In the genomic region with DNA sequence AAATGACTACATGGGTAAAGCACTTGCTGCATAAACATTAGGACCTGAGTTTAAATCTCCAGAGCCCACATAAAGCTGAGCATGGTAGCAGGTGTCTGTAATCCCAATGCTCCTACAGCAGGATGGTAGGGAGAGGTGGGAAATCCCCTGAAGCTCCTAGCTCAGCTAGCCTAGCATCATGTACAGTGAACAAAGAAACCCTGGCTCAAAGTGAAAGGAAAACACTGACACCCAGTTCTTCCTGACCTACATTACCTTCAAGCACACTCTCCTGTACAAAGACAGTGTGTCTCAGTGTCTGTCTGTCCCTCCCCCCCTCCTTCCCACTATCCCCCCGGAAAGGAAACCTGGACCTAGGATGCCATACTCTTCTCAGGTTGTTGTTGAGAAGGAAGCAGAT, we compare ENCODE assay signal across 29 mouse cellular contexts. TPM values are rescaled to one million over a fixed set of nuclear protein-coding genes. Genes with fewer than 3 reads are reported as not detected.
A peak's percentile ranks its signal among the peaks of the same experiment; 100 is the strongest.
DNase-seq lines count a peak whose midpoint lies in the region; ATAC-seq and TF ChIP-seq lines count a peak whose summit lies in the region.
"Had no signal": no experiment of that assay in that cellular context is flagged by ENCODE, and none has a peak within 500 bp of the region (broad histone marks: within the 10 kb centered on the region; RNA-seq: fewer than 3 reads in every experiment).

No protein-coding gene starts in this region.

- TF ChIP-seq EP300 in CH12.LX (IDR thresholded peaks at IDR 0.05; ENCODE audit: low read length), result no peak

- TF ChIP-seq RAD21 in CH12.LX (IDR thresholded peaks at IDR 0.05; ENCODE audit: low read depth, low read length), result no peak

- peaks cover 95% of the 10 kb centered on the region for H3K79me2 ChIP-seq in CH12.LX (replicated peaks; ENCODE audit: control insufficient read depth, extremely low read depth, insufficient read depth, poor library complexity, severe bottlenecking)

- TF ChIP-seq CTCF in CH12.LX (conservative IDR thresholded peaks at IDR 0.05 in 1 of 2, IDR thresholded peaks at IDR 0.05 in 1 of 2; ENCODE audit: low read depth in 2 of 2, low read length in 2 of 2), result no peak
- no peak for TF ChIP-seq CTCF in left cerebral cortex, adult 2 months (IDR thresholded peaks at IDR 0.05)

- no peaks in the 10 kb centered on the region for H3K9me3 ChIP-seq in megakaryocyte, embryonic 14.5 days
- no peaks in the 10 kb centered on the region for H3K9me3 ChIP-seq in CH12.LX (replicated peaks; ENCODE audit: low read length)
- no peaks in the 10 kb centered on the region for H3K9me3 ChIP-seq in embryonic facial prominence, embryonic 15.5 days (replicated peaks)
- H3K9me3 ChIP-seq: embryonic facial prominence, embryonic 12.5 days; G1E; heart, embryonic 10.5 days; hindbrain, embryonic 10.5 days; hindbrain, embryonic 15.5 days; limb, embryonic 12.5 days; liver, embryonic 15.5 days; midbrain, embryonic 12.5 days; neural tube, embryonic 13.5 days had no signal

- in situ Hi-C loops in CH12.LX (cut with MboI; ENCODE audit: low pct_ligation_motif_present, low pct_unique_long_range_greater_than_20kb, low sequenced_read_pairs), result no loop called here

- H3K4me3 ChIP-seq in megakaryocyte, embryonic 14.5 days (replicated peaks), result peak overlapping the region; percentile 70
- no peak overlapping the region for H3K4me3 ChIP-seq in CH12.LX (replicated peaks in 1 of 3; ENCODE audit: low read depth in 2 of 3, low read length in 2 of 3, poor library complexity in 1 of 3)
- no peak overlapping the region for H3K4me3 ChIP-seq in embryonic facial prominence, embryonic 15.5 days (replicated peaks)
- H3K4me3 ChIP-seq in left cerebral cortex, adult 2 months, result no peak overlapping the region
- H3K4me3 ChIP-seq: embryonic facial prominence, embryonic 12.5 days; erythroblast, embryonic 14.5 days; heart, embryonic 10.5 days; hindbrain, embryonic 10.5 days; hindbrain, embryonic 15.5 days; limb, embryonic 12.5 days; liver, embryonic 15.5 days; midbrain, embryonic 12.5 days; neural tube, embryonic 13.5 days had no signal

- peaks cover 64% of the 10 kb centered on the region for H3K36me3 ChIP-seq in megakaryocyte, embryonic 14.5 days (replicated peaks; ENCODE audit: low read length)
- H3K36me3 ChIP-seq in CH12.LX (replicated peaks in 1 of 2; ENCODE audit: control insufficient read depth in 1 of 2, insufficient read depth in 1 of 2, low read length in 1 of 2), result peaks cover 24 to 70% of the 10 kb centered on the region in 2 experiments
- H3K36me3 ChIP-seq in embryonic facial prominence, embryonic 15.5 days, result peaks cover 15% of the 10 kb centered on the region; the same call in 1 of the 2 replicates

- peak; percentile 15 for DNase-seq in CD4-positive, CD25-positive, alpha-beta regulatory T cell, adult 2 months (ENCODE audit: low read depth, low spot score)
- no peak for DNase-seq in CH12.LX (ENCODE audit: extremely low read depth)
- DNase-seq in left cerebral cortex, adult 2 months (ENCODE audit: extremely low spot score in 1 of 2, low spot score in 2 of 2), result no peak
- DNase-seq in left cerebral cortex, postnatal 25 days (ENCODE audit: low spot score in 2 of 2), result no peak
- DNase-seq: adrenal gland, postnatal 14 days; cerebellum, adult 11 months; cerebellum, adult 9-10 months; cerebellum, postnatal 36 days; forebrain, postnatal 0 days; kidney, adult 9 months; kidney, postnatal 10 days; lung, embryonic 14.5 days; lung, postnatal 14 days; thymus, postnatal 36 days had no signal

- peak overlapping the region; percentile 17 for H3K27ac ChIP-seq in CH12.LX (ENCODE audit: insufficient read depth, low read depth)
- H3K27ac ChIP-seq in embryonic facial prominence, embryonic 15.5 days (replicated peaks), result no peak overlapping the region
- H3K27ac ChIP-seq in left cerebral cortex, adult 2 months, result no peak overlapping the region
- H3K27ac ChIP-seq: embryonic facial prominence, embryonic 12.5 days; heart, embryonic 10.5 days; hindbrain, embryonic 10.5 days; hindbrain, embryonic 15.5 days; limb, embryonic 12.5 days; liver, embryonic 15.5 days; midbrain, embryonic 12.5 days; neural tube, embryonic 13.5 days had no signal

- intact Hi-C loops in left cerebral cortex, adult 2 months (cut with DNase I), result no loop called here
- intact Hi-C loops in left cerebral cortex, postnatal 25 days (cut with DNase I), result no loop called here

- WGBS in embryonic facial prominence, embryonic 15.5 days, result 94% methylated on average over 1 of the region's 1 CpGs

- H3K4me1 ChIP-seq in megakaryocyte, embryonic 14.5 days, result peaks cover 63% of the 10 kb centered on the region
- H3K4me1 ChIP-seq in CH12.LX (ENCODE audit: control insufficient read depth in 1 of 2, insufficient read depth in 2 of 2), result peaks cover 20 to 53% of the 10 kb centered on the region in 2 experiments
- H3K4me1 ChIP-seq in embryonic facial prominence, embryonic 15.5 days, result peaks cover 12% of the 10 kb centered on the region

- no peak for TF ChIP-seq POLR2A in CH12.LX (IDR thresholded peaks at IDR 0.05; ENCODE audit: low read depth, low read length)

- no peak for ATAC-seq in megakaryocyte, adult 5-6 weeks (ENCODE audit: poor library complexity, severe bottlenecking)
- ATAC-seq in embryonic facial prominence, embryonic 15.5 days (ENCODE audit: insufficient number of reproducible peaks, low FRiP score, low TSS enrichment, low read depth), result 0 out of 2 replicates have a peak, but pooled peaks have one; percentile 12
- ATAC-seq: forebrain, postnatal 0 days; intestine, embryonic 16.5 days; Patski had no signal

- H3K27me3 ChIP-seq in megakaryocyte, embryonic 14.5 days (replicated peaks), result no peaks in the 10 kb centered on the region
- H3K27me3 ChIP-seq in CH12.LX (replicated peaks), result no peaks in the 10 kb centered on the region
- no peaks in the 10 kb centered on the region for H3K27me3 ChIP-seq in embryonic facial prominence, embryonic 15.5 days
- H3K27me3 ChIP-seq: embryonic facial prominence, embryonic 12.5 days; hindbrain, embryonic 15.5 days; limb, embryonic 12.5 days; liver, embryonic 15.5 days; midbrain, embryonic 12.5 days; neural tube, embryonic 13.5 days; Patski had no signal

- H3K4me2 ChIP-seq in CH12.LX (ENCODE audit: insufficient read depth, low read depth, poor library complexity, severe bottlenecking), result no peak overlapping the region; the same call in 1 of the 2 replicates
- no peak overlapping the region for H3K4me2 ChIP-seq in embryonic facial prominence, embryonic 15.5 days (replicated peaks)
- H3K4me2 ChIP-seq: embryonic facial prominence, embryonic 12.5 days; hindbrain, embryonic 15.5 days; limb, embryonic 12.5 days; liver, embryonic 15.5 days; lung, embryonic 14.5 days; midbrain, embryonic 12.5 days; neural tube, embryonic 13.5 days had no signal

- H3K9ac ChIP-seq in CH12.LX (ENCODE audit: insufficient read depth, low read depth), result no peak overlapping the region
- H3K9ac ChIP-seq in embryonic facial prominence, embryonic 15.5 days, result no peak overlapping the region
- H3K9ac ChIP-seq: embryonic facial prominence, embryonic 12.5 days; forebrain, postnatal 0 days; hindbrain, embryonic 15.5 days; limb, embryonic 12.5 days; liver, embryonic 15.5 days; lung, embryonic 14.5 days; midbrain, embryonic 12.5 days; neural tube, embryonic 13.5 days had no signal

- dilution Hi-C loops in CH12.LX (cut with MboI; ENCODE audit: extremely low pct_ligation_motif_present, extremely low pct_unique_long_range_greater_than_20kb, low sequenced_read_pairs), result no loop called here

TF ChIP-seq in CH12.LX, 34 proteins besides CTCF, POLR2A, EP300 and RAD21:
- no peak for TF ChIP-seq IRF4 (IDR thresholded peaks at IDR 0.05; ENCODE audit: low read depth, low read length)
- no peak for TF ChIP-seq E2F4 (IDR thresholded peaks at IDR 0.05; ENCODE audit: insufficient replicate concordance, low read depth, low read length)
- no peak for TF ChIP-seq POLR2AphosphoS2 (IDR thresholded peaks at IDR 0.05; ENCODE audit: low read depth, low read length)

RNA-seq across cellular contexts. Expression of a gene that starts 7.4 kb away (rescaled TPM):
- polyA plus RNA-seq in megakaryocyte, embryonic 14.5 days (2012; ENCODE audit: insufficient read depth, low replicate concordance), result 1.4 and 2.1 TPM in 2 replicates
- total RNA-seq in megakaryocyte, adult 5-6 weeks (2015), result 174 and 179 TPM in 2 replicates
- 107 and 144 TPM in 2 replicates for total RNA-seq in megakaryocyte, adult 5-6 weeks (2017)
- total RNA-seq in CH12.LX (2012; rRNA removed) (130 and 142 TPM in 2 replicates), CH12.LX (2014; rRNA removed) (136 and 146 TPM in 2 replicates)
- 164 and 182 TPM in 2 replicates for polyA plus RNA-seq in CH12.LX (2012; ENCODE audit: insufficient read length, low read depth)
- 49.6 and 52.4 TPM in 2 replicates for polyA plus RNA-seq in embryonic facial prominence, embryonic 15.5 days (2015; fragmentation: Nextera tagmentation; extraction: Ambion mirVana)
- total RNA-seq in left cerebral cortex, adult 2 months (2021), result 100 to 1,000 TPM; 118 to 123 TPM
- total RNA-seq in left cerebral cortex, postnatal 25 days (2021), result 100 to 1,000 TPM; 124 to 128 TPM

RNA-seq across cellular contexts. Expression of a gene that starts 25.3 kb away (rescaled TPM):
- 13.8 and 55.0 TPM in 2 replicates for polyA plus RNA-seq in megakaryocyte, embryonic 14.5 days (2012; ENCODE audit: insufficient read depth, low replicate concordance)
- total RNA-seq in megakaryocyte, adult 5-6 weeks (2015), result 89.7 and 139 TPM in 2 replicates
- total RNA-seq in megakaryocyte, adult 5-6 weeks (2017), result 222 and 239 TPM in 2 replicates
- total RNA-seq in CH12.LX (2012; rRNA removed), result 138 and 141 TPM in 2 replicates
- total RNA-seq in CH12.LX (2014; rRNA removed), result 259 and 305 TPM in 2 replicates
- polyA plus RNA-seq in CH12.LX (2012; ENCODE audit: insufficient read length, low read depth), result 355 and 403 TPM in 2 replicates
- 311 and 322 TPM in 2 replicates for polyA plus RNA-seq in embryonic facial prominence, embryonic 15.5 days (2015; fragmentation: Nextera tagmentation; extraction: Ambion mirVana)
- total RNA-seq in left cerebral cortex, adult 2 months (2021), result 10 to 100 TPM; 78.6 to 80.1 TPM
- total RNA-seq in left cerebral cortex, postnatal 25 days (2021), result 10 to 100 TPM; 88.4 to 99.8 TPM

RNA-seq across cellular contexts. Expression of a gene that starts 53.4 kb away (rescaled TPM):
- 3.6 and 9.6 TPM in 2 replicates for polyA plus RNA-seq in megakaryocyte, embryonic 14.5 days (2012; ENCODE audit: insufficient read depth, low replicate concordance)
- 8.0 and 10.0 TPM in 2 replicates for total RNA-seq in megakaryocyte, adult 5-6 weeks (2015)
- 9.1 and 11.7 TPM in 2 replicates for total RNA-seq in megakaryocyte, adult 5-6 weeks (2017)
- 20.3 and 33.2 TPM in 2 replicates for total RNA-seq in CH12.LX (2012; rRNA removed)
- 12.0 and 13.9 TPM in 2 replicates for total RNA-seq in CH12.LX (2014; rRNA removed)
- 28.1 and 31.0 TPM in 2 replicates for polyA plus RNA-seq in CH12.LX (2012; ENCODE audit: insufficient read length, low read depth)
- polyA plus RNA-seq in embryonic facial prominence, embryonic 15.5 days (2015; fragmentation: Nextera tagmentation; extraction: Ambion mirVana), result 13.8 and 17.2 TPM in 2 replicates
- 10 to 100 TPM; 26.0 to 26.2 TPM for total RNA-seq in left cerebral cortex, adult 2 months (2021)
- total RNA-seq in left cerebral cortex, postnatal 25 days (2021), result 10 to 100 TPM; 27.0 to 27.9 TPM
